Mouse (Mus musculus) ZHBTc4 (cell line): ENCODE measurements around the gene Olfr1123.
"Not testable (repeated sequence)": the region's sequence is repeated elsewhere in the genome, so short reads cannot be mapped to it uniquely, and the experiment has no call there.

Experiments
- DNase-seq: peaks from one replicate; pipeline ENCODE4 v3.0.0-alpha.2; 2011; ENCODE audit warnings: low read depth, low spot score

Gene Olfr1123

DNA sequence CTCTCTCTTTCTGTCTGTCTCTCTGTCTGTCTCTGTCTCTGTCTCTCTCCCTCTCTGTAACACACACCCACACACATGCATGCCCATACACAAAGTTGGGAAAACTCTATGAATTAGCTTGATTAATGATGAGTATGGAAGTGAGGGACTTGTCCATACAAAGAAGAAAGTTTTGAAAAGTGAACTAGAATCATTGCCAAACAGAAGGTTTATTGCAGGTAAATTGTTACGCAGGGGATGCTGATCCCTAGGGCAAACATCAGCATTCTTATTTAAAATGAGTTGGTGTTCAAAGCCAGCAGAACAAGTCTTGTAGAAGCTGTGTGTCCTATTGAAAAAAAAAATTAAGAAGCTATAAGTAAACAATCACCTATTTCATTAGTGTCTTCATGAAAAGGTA lies at the start of gene Olfr1123:
Olfr1123 (plus strand) TSS at position 301 of the 400 bp plus-strand sequence.
- DNase-seq, result no peak

GRCm38 (mm10) chr2:87369595-87369994 lies 46.8 kb upstream of the Olfr1123 start, which contains the start of gene Olfr1121:
Gene Olfr1121 (plus strand): TSS chr2:87369895.
- no peak for DNase-seq

DNA sequence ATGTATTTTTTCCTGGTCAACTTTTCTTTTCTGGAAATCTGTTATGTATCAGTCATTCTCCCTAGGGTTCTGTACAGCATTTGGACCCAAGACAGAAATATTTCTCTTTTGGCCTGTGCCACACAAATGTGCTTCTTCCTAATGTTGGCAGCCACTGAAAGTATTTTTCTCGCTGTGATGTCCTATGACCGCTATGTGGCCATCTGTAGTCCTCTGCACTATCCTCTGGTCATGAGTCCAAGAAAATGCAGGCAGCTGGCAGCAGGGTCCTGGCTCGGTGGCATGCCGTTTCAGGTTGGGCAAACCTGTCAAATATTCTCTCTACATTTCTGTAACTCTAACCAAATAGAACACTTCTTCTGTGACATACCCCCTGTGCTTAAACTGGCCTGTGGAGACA lies 44.7 kb upstream of the Olfr1123 start:
- DNase-seq, result no peak

GRCm38 (mm10) chr2:87383935-87384334 lies 32.5 kb upstream of the Olfr1123 start:
- DNase-seq, result no peak

DNA sequence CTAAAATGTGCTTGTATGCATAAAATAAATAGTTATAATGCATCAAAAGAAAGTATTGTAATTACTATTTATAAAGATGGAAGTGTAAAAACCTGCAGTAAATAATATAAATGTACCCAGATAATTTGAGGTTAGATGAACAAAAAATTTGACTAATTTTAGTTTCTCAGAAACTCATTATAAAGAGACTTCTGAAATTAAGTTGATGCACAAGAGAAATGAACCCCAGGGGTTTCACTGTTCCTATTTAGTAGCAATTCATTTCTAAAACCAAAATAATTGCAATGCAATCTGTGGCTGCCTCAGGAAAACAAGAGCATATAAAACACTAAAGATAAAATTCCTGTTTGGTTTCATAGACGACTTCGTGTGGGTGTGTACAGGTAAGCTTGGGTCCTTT lies 30.9 kb upstream of the Olfr1123 start, which contains the start of gene Olfr1122:
Olfr1122 (plus strand) TSS at position 301 of the 400 bp plus-strand sequence.
- no peak for DNase-seq

- not testable (repeated sequence) for DNase-seq
These were observed 22.8 kb upstream of the Olfr1123 start for GRCm38 (mm10) chr2:87393605-87394004.

GRCm38 (mm10) chr2:87394686-87395085 lies 21.7 kb upstream of the Olfr1123 start:
- peak; percentile 38 for DNase-seq

- no peak for DNase-seq
These were observed 13.5 kb downstream of the Olfr1123 start, which contains the start of gene Olfr1124 for GRCm38 (mm10) chr2:87429975-87430374. Gene Olfr1124 (plus strand): TSS chr2:87430275.

DNA sequence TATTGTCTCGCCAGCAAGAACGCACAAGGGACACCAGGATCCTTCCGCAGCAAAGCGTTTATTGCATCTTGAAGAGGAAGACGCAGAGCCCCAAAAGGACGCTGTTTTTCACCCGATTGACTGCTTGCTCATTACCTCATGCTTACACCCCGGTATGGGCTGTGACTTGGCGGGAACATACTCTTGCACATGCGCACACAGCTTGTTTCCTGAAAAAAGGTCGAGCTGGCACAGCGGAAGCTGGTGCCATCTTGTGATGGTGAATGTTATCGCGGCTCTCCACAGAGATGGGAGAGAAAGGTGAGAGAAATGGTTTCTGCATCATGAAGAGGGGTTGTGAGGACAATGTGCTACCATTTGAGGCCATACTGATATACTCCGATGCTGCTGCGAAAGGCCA lies 21.3 kb downstream of the Olfr1123 start:
- peak; percentile 56 for DNase-seq

- DNase-seq, result no peak
These were observed 37.2 kb downstream of the Olfr1123 start, which contains the start of gene Olfr1126 for GRCm38 (mm10) chr2:87453662-87454061. Gene Olfr1126 (plus strand): TSS chr2:87453962.

- DNase-seq, result no peak
These were observed 45.3 kb downstream of the Olfr1123 start for GRCm38 (mm10) chr2:87461769-87462168.
